Mouse (Mus musculus) thymus, adult 2 months (tissue): ENCODE measurements around the gene Dbp.

Source experiments
- CTCF ChIP-seq: fragments of 200-500 bp; IDR thresholded peaks from 2 replicates; pipeline ENCODE4 v1.5.1; 2012; ENCODE audit warnings: mild to moderate bottlenecking, control low read depth, low read length, moderate library complexity, borderline replicate concordance; ENCODE audit not compliant: control insufficient read depth, poor library complexity, insufficient read depth; ENCODE audit errors: extremely low read depth
- POLR2A ChIP-seq: fragments of 200-500 bp; IDR thresholded peaks from 2 replicates; pipeline ENCODE4 v1.6.1; 2012; ENCODE audit warnings: mild to moderate bottlenecking, low read length, control low read depth, moderate library complexity; ENCODE audit not compliant: control insufficient read depth, poor library complexity, insufficient read depth; ENCODE audit errors: extremely low read depth

DNA sequence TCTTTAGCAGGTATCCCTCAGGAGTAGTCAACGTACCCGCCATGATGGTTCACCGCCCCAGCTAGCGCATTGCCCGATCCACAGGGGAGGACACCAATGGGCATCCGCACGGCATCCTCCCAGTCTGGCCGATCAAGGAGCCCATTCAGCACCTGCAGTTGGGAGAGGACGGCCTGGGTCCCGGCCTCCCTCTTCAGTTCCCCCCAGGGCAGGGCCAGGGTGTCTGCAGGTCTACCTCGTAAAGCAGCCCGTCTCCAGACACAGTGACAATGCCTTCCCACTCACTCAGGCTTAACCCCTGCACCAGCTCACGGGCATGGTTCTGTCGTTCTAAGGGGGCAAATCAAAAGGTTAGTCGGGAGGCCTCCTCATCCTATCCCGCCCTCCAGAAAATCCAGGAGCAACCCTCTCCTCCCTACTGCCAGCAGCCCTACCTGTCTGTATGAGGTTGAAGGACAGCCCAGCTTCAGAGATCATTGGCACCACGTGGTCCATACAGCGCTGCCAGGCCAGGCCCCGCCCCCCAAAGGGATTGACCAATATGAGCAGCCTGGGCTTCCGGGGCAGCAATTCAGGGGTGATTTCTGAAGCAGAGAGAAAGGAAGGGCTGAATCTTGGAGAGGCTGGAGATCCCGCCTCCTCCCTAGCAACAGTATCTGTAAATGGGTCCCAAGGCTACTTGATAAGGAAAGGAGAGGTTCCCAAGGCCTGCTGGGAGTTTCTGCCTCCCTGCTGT is 7.3 kb downstream of the Dbp start:
- no peak for TF ChIP-seq POLR2A
- TF ChIP-seq CTCF = no peak
